Mouse (Mus musculus) testis, adult 2 months (tissue): ENCODE measurements around the gene Rps3.

Experiments
- CTCF ChIP-seq: fragments of 200-500 bp; IDR thresholded peaks from 2 replicates; pipeline ENCODE4 v1.5.1; 2012; ENCODE audit warnings: low read depth, mild to moderate bottlenecking, inconsistent platforms, low read length, moderate library complexity; ENCODE audit not compliant: control insufficient read depth, insufficient read depth, insufficient replicate concordance
- POLR2A ChIP-seq: fragments of 200-500 bp; IDR thresholded peaks from 2 replicates; pipeline ENCODE4 v1.6.1; 2012; ENCODE audit warnings: low read depth, mild to moderate bottlenecking, inconsistent platforms, low read length, moderate library complexity; ENCODE audit not compliant: control insufficient read depth

DNA sequence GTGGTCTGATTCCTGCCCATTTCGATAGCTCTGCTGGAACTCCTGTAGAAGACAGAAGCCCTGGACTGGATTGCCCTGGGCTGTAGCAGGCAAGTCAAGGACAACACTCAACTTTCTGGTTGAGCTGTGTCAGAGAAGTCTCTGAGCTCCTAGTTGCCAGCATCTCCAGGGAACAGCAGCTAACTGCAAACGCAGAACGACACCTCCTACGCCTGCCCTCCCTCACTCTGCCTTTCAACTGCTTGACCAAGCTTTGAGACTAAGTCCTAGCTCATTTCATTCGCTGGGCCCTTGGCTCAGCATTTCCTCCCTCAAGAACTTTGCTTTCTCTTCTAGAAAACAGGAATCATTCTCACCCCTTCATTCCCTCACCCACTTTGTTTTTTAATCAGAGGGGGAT is 45.9 kb upstream of the Rps3 start:
- no peak for TF ChIP-seq CTCF
- TF ChIP-seq POLR2A, result no peak
